In the genomic region with DNA sequence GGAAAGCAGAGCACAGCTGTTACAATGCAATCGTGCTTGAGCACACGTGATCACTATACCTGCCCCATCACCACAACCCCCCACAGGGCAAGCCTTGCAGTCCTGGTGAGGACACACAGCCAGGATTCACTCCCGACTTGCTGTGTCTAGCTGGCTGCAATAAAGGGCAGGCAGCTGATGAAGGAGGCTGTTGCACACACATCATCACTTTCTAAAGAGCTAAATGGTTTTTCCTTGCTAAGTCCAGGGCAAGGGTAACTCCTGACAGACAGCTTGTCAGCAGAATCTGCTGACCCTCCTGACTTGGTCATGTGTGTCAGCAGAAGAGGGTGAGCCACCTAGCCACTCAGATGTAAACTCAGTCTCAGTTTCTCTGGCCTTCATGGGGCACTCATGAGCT, we compare ENCODE assay signal across 20 mouse cellular contexts. TPM values are rescaled to one million over a fixed set of nuclear protein-coding genes. Genes with fewer than 3 reads are reported as not detected.
"Had no signal": no experiment of that assay in that cellular context is flagged by ENCODE, and none has a peak within 500 bp of the region (broad histone marks: within the 10 kb centered on the region; RNA-seq: fewer than 3 reads in every experiment).

No protein-coding gene starts in this region.

- H3K27me3 ChIP-seq: hindbrain, embryonic 15.5 days; limb, embryonic 13.5 days; midbrain, embryonic 12.5 days; stomach, embryonic 15.5 days had no signal

- H3K27ac ChIP-seq: hindbrain, embryonic 15.5 days; layer of hippocampus, adult 2 months; liver, embryonic 14.5 days; stomach, embryonic 15.5 days had no signal

- H3K9me3 ChIP-seq: hindbrain, embryonic 15.5 days; limb, embryonic 13.5 days; midbrain, embryonic 12.5 days; stomach, embryonic 15.5 days had no signal

- DNase-seq: left cerebral cortex, postnatal 4 days; lung, adult 18-20 months; right cerebral cortex, postnatal 14 days; thymus, adult 2 months; thymus, postnatal 25 days had no signal

- H3K4me2 ChIP-seq: hindbrain, embryonic 15.5 days; limb, embryonic 13.5 days; midbrain, embryonic 12.5 days; stomach, embryonic 15.5 days had no signal

- H3K4me3 ChIP-seq: hindbrain, embryonic 15.5 days; layer of hippocampus, adult 2 months; limb, embryonic 13.5 days; midbrain, embryonic 12.5 days; stomach, embryonic 15.5 days had no signal

- ATAC-seq: midbrain, embryonic 16.5 days had no signal

- H3K4me1 ChIP-seq: limb, embryonic 13.5 days; stomach, embryonic 15.5 days had no signal

- H3K9ac ChIP-seq: hindbrain, embryonic 15.5 days; limb, embryonic 13.5 days; liver, embryonic 14.5 days; midbrain, embryonic 12.5 days; stomach, embryonic 15.5 days had no signal

RNA-seq across cellular contexts. Expression of gene Nppa, which starts 16.5 kb away (rescaled TPM):
- total RNA-seq: layer of hippocampus, adult 2 months; liver, adult 2 months; megakaryocyte-erythroid progenitor cell, adult 5-6 weeks had no signal
- polyA plus RNA-seq: limb, embryonic 13.5 days; liver, adult 2 months; liver, embryonic 14.5 days; testis, adult 2 months had no signal

RNA-seq across cellular contexts. Expression of gene Nppb, which starts 31.4 kb away (rescaled TPM):
- total RNA-seq: layer of hippocampus, adult 2 months; layer of hippocampus, postnatal 14 days; left cerebral cortex, adult 18-20 months; left cerebral cortex, postnatal 10 days; left cerebral cortex, postnatal 4 days; liver, adult 2 months; megakaryocyte-erythroid progenitor cell, adult 5-6 weeks had no signal
- polyA plus RNA-seq: limb, embryonic 13.5 days; liver, adult 2 months; liver, embryonic 14.5 days; midbrain, embryonic 12.5 days; midbrain, embryonic 16.5 days; spleen, adult 2 months; stomach, embryonic 15.5 days; testis, adult 2 months; urinary bladder, adult 2 months had no signal
